Mouse (Mus musculus) granulocyte monocyte progenitor cell, adult 5-6 weeks (primary cell): ENCODE data around the gene Tesk1. TPM values are rescaled to one million over a fixed set of nuclear protein-coding genes. Genes with fewer than 3 reads are reported as not detected.

Experiments
- ATAC-seq: replicated peaks from 2 replicates; pipeline ENCODE4 v1.8.0; 2016; ENCODE audit warnings: mild to moderate bottlenecking, moderate TSS enrichment, inconsistent platforms; ENCODE audit not compliant: poor library complexity, severe bottlenecking
- total RNA-seq, 2 experiments: library from RNA; stranded (forward) in 1 of 2; stranded (reverse) in 1 of 2; fragments of 200-712, 200-1000 nt in 1 of 2; fragments of >200 nt in 1 of 2; fragmentation: Nextera tagmentation in 1 of 2; gene quantifications; 2 replicates each; pipeline ENCODE4 v1.2.3; 2014 to 2017

Tesk1 gene
- total RNA-seq, 2 experiments from 2014 or later, result 6.9 to 7.4 TPM

GRCm38 (mm10) chr4:43418973-43419656 is 22.6 kb upstream of the Tesk1 start:
- no peak for ATAC-seq

- ATAC-seq, result peak; percentile 76
Measured at GRCm38 (mm10) chr4:43419801-43420281, 21.9 kb upstream of the Tesk1 start.

- peak; percentile 65 for ATAC-seq
Measured at GRCm38 (mm10) chr4:43420305-43420704, 21.4 kb upstream of the Tesk1 start.

DNA sequence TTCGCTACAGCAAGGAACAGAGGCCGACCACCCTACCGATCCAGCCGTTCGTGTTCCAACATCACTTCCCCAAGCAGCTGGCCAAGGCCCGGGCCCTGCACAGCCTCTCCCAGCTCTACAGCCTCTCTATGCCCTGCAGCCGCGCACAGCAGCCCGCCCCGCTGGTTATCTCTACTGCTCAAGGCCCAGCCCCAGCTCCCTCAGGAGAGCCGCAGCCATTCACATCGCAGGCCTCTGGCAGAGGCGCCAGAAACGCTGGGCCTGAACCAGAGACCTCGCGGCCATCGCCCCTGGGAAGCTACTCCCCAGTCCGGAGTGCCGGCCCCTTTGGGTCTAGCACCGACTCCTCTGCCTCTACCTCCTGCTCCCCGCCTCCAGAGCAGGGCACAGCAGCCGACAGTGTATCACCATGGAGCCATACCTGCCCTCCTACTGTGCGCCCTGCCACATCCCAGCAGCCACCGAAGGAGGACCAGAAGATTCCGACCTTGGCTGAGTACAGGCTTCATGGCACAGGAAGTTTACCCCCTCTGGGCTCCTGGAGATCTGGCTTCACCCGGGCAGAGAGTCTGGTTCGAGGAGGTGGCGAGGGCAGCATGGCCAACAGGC is 20.0 kb upstream of the Tesk1 start:
- no peak for ATAC-seq

GRCm38 (mm10) chr4:43423267-43423934 is 18.3 kb upstream of the Tesk1 start:
- no peak for ATAC-seq

DNA sequence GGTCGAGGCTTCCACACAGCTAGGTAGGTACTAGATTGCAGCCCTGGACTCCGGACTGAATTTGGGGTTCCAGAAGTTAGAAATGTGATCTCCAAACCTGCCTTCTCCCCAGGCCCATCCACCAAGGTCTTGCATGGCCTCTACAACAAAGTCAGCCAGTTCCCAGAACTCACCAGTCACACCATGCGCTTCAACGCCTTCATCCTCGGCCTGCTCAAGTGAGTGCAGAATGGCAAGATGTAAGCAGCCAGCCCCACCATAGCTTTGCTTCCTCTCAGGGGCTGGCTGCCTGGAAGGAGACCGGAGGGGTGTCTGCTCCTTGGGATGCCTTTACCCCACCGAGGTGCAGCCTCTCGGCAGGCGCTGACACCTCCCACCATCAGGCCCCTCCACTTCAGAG is 17.7 kb upstream of the Tesk1 start:
- no peak for ATAC-seq

DNA sequence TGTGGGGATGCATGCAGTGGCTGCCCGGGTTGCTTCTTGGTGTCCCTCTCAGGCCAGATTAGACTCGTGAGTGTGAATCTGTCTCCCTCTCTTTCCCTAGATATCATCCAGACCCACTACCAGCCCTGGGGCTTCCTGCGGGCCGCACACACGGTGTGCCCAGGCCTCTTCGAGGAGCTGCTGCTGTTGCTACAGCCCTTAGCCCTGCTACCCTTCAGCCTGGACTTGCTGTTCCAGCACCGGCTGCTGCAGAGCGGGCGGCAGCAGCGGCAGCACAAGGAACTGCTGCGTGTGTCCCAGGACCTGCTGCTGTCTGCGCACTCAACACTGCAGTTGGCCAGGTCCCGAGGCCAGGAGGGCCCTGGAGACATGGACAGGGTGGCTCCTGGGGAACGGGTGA is 16.5 kb upstream of the Tesk1 start:
- ATAC-seq, result no peak

DNA sequence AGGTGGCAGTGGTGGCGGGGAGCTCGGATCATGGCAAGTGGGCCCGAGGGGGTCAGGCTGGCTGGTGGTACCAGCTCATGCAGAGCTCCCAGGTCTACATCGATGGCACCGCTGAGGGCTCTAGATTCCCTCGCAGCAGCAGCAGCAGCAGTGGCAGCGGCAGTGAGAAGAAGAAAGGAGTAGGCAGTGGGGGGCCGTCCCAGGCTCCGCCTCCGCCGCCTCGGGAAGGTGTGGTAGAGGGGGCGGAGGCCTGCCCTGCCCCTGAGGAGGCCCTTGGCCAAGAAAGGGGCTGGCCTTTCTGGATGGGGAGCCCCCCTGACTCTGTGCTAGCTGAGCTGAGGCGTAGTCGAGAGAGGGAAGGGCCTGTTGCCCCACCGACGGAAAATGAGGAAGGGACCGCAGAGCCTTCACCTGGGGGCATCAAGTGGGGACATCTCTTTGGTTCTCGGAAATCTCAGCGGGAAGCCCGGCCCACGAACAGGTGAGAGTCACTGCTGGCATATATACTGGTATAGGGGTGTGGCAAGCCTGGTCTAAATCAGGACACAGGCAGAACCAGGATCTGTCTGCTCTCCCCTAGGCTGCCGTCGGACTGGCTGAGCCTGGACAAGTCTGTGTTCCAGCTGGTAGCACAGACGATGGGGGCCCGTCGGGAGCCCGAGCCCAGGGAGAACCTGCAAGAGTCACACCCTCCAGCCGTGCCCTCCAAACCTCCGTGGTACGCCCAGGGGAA is 15.9 kb upstream of the Tesk1 start:
- ATAC-seq, result peak; percentile 33

DNA sequence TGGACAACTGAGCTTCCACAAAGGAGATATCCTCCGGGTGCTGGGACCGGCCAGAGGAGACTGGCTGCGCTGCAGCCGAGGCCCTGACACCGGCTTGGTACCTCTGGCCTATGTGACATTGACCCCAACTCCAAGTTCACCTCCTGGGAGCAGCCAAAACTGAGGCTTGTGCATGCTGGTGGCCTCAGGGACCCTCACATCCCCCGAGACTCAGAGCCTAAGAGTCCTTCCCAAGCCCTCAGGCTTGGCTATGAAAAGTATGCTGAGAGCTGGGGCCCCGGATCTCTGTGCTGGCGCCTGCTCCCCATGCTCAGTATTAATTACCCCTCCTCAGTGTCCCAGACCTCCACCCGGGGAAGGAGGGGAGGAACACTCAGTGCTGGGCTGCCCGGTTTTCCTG is 15.3 kb upstream of the Tesk1 start:
- no peak for ATAC-seq

DNA sequence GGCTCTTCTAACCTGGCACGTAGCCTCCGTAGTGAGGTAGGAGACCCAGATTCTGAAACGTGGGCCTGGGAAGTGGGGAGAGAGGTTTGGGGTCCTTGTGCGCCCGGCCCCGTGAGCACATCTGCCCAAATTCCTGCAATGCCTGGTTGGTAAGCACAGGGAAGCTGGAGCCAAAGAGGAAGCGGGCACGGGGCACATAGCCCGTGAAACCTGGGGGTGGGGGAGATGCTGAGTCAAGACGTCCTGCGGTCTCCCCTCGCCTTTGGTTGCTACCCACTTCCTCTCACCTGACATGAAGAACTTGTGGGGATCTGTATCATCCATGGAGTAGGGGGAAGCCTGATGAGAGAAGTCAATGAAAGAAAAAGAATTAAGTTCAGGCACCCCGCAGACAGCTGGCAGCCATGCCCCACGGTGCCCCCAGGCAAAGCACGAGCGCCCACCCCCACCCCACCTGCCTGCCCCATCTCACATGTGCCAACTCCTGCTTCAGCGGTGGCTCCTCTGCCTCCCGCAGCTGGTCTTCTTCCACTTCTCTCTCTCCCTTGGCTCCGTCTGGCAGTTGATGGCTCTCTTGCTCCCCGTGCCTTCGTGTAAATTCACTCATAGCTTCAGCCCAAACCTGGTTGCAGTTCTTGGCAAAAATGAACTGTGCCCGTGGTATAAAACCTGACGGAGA is 14.1 kb upstream of the Tesk1 start:
- peak; percentile 85 for ATAC-seq

GRCm38 (mm10) chr4:43428180-43428861 is 13.4 kb upstream of the Tesk1 start:
- ATAC-seq, result no peak

GRCm38 (mm10) chr4:43428946-43429345 is 12.8 kb upstream of the Tesk1 start, which contains the start of gene Fam166b:
Gene Fam166b, minus strand, starts transcription at chr4:43429134.
- no peak for ATAC-seq

- peak; percentile 74 for ATAC-seq
Measured at GRCm38 (mm10) chr4:43431690-43432089, 10.0 kb upstream of the Tesk1 start.

- ATAC-seq, result no peak
Measured at GRCm38 (mm10) chr4:43432832-43433231, 8.9 kb upstream of the Tesk1 start.

DNA sequence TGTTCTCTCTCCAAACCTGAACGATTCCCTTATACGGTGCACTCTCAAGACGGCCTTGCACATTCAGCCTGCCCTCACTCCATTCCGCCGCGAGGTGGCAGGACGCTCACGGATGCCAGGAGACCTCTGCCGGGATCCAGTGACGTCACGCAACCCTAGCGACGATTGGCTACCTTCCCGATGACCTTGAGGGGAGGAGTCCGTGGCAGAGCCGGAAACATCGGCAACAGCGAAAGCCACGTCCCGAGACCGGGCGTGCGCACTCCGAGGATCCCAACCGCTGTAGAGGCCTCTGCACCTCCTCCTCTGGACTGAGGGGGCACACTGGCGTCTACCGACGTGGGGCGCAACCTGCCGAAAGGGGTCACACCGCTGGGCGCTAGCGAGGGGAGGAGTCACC is 305 bp downstream of the Tesk1 start:
- peak; percentile 94 for ATAC-seq

DNA sequence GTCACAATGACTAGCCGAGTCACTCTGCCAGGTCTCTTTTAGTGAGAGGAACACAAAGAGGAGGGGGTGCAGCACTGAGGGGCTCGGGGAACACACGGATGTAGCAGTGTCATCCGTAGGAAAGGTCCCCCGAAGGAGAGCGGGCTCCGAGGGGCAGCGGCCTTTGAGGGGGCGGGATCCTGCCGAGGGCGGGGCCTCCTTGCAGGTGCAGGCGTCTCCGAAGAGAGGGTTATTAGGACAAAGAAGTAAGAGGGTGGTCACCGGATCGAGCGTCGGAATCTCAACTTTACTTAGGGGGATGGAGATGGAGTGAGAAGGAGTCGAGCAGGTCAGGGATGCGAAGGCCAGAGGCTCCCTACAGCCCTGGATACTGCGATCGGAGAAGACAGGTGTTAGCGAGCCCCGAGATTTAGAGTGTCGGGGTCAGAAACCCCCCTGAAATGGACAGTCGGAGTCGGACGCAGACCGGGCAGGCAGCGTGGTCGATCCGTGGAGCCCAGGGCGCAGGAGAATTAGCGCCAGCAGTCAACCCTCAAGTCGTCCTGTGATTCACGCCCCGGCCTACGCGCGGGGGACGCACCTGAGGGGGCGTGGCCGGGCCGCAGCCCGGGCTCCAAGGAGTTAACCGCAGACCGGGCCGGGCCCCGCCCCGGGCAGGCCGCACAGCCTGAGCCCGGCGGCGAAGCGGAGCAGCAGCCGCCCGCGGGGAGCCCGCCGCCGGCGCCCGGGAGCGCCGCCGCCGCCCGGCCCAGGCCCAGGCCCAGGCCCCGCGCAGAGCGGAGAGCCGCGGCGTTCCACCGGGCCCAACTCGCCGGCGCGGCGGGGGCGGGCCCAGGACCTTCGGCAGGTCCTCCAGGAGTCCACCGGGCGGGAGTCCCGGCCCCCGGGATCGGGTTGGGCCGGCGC is 970 bp downstream of the Tesk1 start:
- peak; percentile 26 for ATAC-seq

- no peak for ATAC-seq
Measured at GRCm38 (mm10) chr4:43443511-43443910, 1.8 kb downstream of the Tesk1 start.

GRCm38 (mm10) chr4:43447251-43447650 is 5.5 kb downstream of the Tesk1 start:
- ATAC-seq, result no peak

DNA sequence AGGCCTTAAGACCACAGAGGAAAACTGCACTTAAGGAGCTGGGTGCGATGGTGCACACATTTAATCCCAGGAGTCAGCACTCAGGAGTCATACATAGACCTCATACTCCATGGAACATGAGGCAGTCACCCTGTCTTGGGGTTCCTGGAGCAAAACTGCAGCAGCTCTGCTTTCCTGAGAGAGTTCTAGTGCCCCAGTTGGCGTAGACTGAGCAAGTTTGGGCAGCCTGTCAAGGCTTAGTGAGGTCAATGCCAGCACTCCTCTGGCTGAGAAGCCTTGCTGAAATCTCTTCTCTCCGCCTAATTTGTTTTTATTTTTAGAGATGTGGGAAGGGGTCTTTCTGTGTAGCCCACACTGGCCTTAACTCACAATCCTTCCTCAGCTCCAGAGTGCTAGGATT is 6.8 kb downstream of the Tesk1 start:
- ATAC-seq, result no peak
